Comparison of ENCODE assay signal across 13 mouse cellular contexts in genomic region chr13:3712088-3712487, GRCm38 (mm10).
A peak's percentile ranks its signal among the peaks of the same experiment; 100 is the strongest.
DNase-seq lines count a peak whose midpoint lies in the region; ATAC-seq lines count a peak whose summit lies in the region.
"Had no signal": no experiment of that assay in that cellular context is flagged by ENCODE, and none has a peak within 500 bp of the region (broad histone marks: within the 10 kb centered on the region; RNA-seq: fewer than 3 reads in every experiment).

No protein-coding gene starts in this region.

- no peaks in the 10 kb centered on the region for H3K27me3 ChIP-seq in embryonic facial prominence, embryonic 12.5 days
- no peaks in the 10 kb centered on the region for H3K27me3 ChIP-seq in forebrain, embryonic 11.5 days (ENCODE audit: control insufficient read depth, insufficient read depth, low read length)
- H3K27me3 ChIP-seq in hindbrain, embryonic 15.5 days: no peaks in the 10 kb centered on the region
- 0 out of 2 replicates have a peak, but pooled peaks cover 5% of the 10 kb centered on the region for H3K27me3 ChIP-seq in midbrain, embryonic 13.5 days
- H3K27me3 ChIP-seq: CH12.LX had no signal

- 0 out of 2 replicates have a peak, but pooled peaks cover 6% of the 10 kb centered on the region for H3K9me3 ChIP-seq in embryonic facial prominence, embryonic 12.5 days
- H3K9me3 ChIP-seq in forebrain, embryonic 11.5 days (ENCODE audit: control insufficient read depth, low read length): no peaks in the 10 kb centered on the region
- no peaks in the 10 kb centered on the region for H3K9me3 ChIP-seq in hindbrain, embryonic 15.5 days
- no peaks in the 10 kb centered on the region for H3K9me3 ChIP-seq in midbrain, embryonic 13.5 days

- H3K9ac ChIP-seq in embryonic facial prominence, embryonic 12.5 days: no peak overlapping the region
- H3K9ac ChIP-seq in forebrain, embryonic 11.5 days (ENCODE audit: low read length): no peak overlapping the region
- H3K9ac ChIP-seq in hindbrain, embryonic 15.5 days: no peak overlapping the region
- H3K9ac ChIP-seq in midbrain, embryonic 13.5 days (replicated peaks): no peak overlapping the region

- peak overlapping the region; percentile 74 for H3K27ac ChIP-seq in embryonic facial prominence, embryonic 12.5 days
- H3K27ac ChIP-seq in forebrain, embryonic 11.5 days (ENCODE audit: low read depth, low read length): peak overlapping the region; percentile 25; the same call in 1 of the 2 replicates
- no peak overlapping the region for H3K27ac ChIP-seq in hindbrain, embryonic 15.5 days (replicated peaks)
- no peak overlapping the region for H3K27ac ChIP-seq in midbrain, embryonic 13.5 days
- H3K27ac ChIP-seq: left cerebral cortex, adult 2 months had no signal

- H3K4me3 ChIP-seq in embryonic facial prominence, embryonic 12.5 days: no peak overlapping the region
- H3K4me3 ChIP-seq in forebrain, embryonic 11.5 days (ENCODE audit: low read depth, low read length): no peak overlapping the region
- peak overlapping the region; percentile 31 for H3K4me3 ChIP-seq in hindbrain, embryonic 15.5 days
- H3K4me3 ChIP-seq in midbrain, embryonic 13.5 days (replicated peaks): peak overlapping the region; percentile 25
- H3K4me3 ChIP-seq: left cerebral cortex, adult 2 months had no signal

- WGBS in embryonic facial prominence, embryonic 12.5 days: 15% methylated on average over 3 of the region's 3 CpGs
- WGBS in forebrain, embryonic 11.5 days: 14% methylated on average over 3 of the region's 3 CpGs
- 8% methylated on average over 3 of the region's 3 CpGs for WGBS in hindbrain, embryonic 15.5 days
- 11% methylated on average over 3 of the region's 3 CpGs for WGBS in midbrain, embryonic 13.5 days

- H3K4me1 ChIP-seq in embryonic facial prominence, embryonic 12.5 days: peaks cover 25% of the 10 kb centered on the region
- peaks cover 10% of the 10 kb centered on the region; the same call in 1 of the 2 replicates for H3K4me1 ChIP-seq in forebrain, embryonic 11.5 days (replicated peaks; ENCODE audit: control insufficient read depth, insufficient read depth, low read length)
- H3K4me1 ChIP-seq in hindbrain, embryonic 15.5 days (replicated peaks): peaks cover 8% of the 10 kb centered on the region
- H3K4me1 ChIP-seq in midbrain, embryonic 13.5 days (replicated peaks): peaks cover 12% of the 10 kb centered on the region

- H3K36me3 ChIP-seq in embryonic facial prominence, embryonic 12.5 days: no peaks in the 10 kb centered on the region
- no peaks in the 10 kb centered on the region for H3K36me3 ChIP-seq in forebrain, embryonic 11.5 days (ENCODE audit: control insufficient read depth, insufficient read depth, low read length)
- H3K36me3 ChIP-seq in hindbrain, embryonic 15.5 days: no peaks in the 10 kb centered on the region
- H3K36me3 ChIP-seq in midbrain, embryonic 13.5 days: no peaks in the 10 kb centered on the region

- DNase-seq in forebrain, embryonic 11.5 days (ENCODE audit: low spot score): peak; percentile 47
- no peak for DNase-seq in adrenal gland, adult 8-10 months
- DNase-seq in layer of hippocampus, adult 18-20 months (ENCODE audit: low spot score in 2 of 2): no peak
- no peak for DNase-seq in kidney, postnatal 14 days
- DNase-seq: adrenal gland, postnatal 10 days; kidney, postnatal 4 days; lung, adult 18-20 months had no signal

- H3K4me2 ChIP-seq in embryonic facial prominence, embryonic 12.5 days (replicated peaks): peak overlapping the region; percentile 26; the same call in 1 of the 2 replicates
- H3K4me2 ChIP-seq in forebrain, embryonic 11.5 days (ENCODE audit: low read depth, low read length, severe bottlenecking): peak overlapping the region; percentile 48; the same call in 1 of the 2 replicates
- peak overlapping the region; percentile 62 for H3K4me2 ChIP-seq in hindbrain, embryonic 15.5 days
- peak overlapping the region; percentile 54 for H3K4me2 ChIP-seq in midbrain, embryonic 13.5 days (replicated peaks)

- 0 out of 2 replicates have a peak, but pooled peaks have one; percentile 0 for ATAC-seq in embryonic facial prominence, embryonic 12.5 days (ENCODE audit: insufficient number of reproducible peaks, insufficient read depth, low FRiP score, low TSS enrichment)
- ATAC-seq in forebrain, embryonic 11.5 days (replicated peaks; ENCODE audit: low FRiP score): no peak
- ATAC-seq in hindbrain, embryonic 15.5 days (ENCODE audit: low FRiP score, low read depth): no peak; the same call in 1 of the 2 replicates
- no peak; the same call in 1 of the 2 replicates for ATAC-seq in midbrain, embryonic 13.5 days
- ATAC-seq: inflammation-experienced regulatory T-cells, adult 6 months had no signal

Comparison
In these comparisons a context has a peak if more than half of its experiments do, and no peak if none do; other contexts are left out.
1. H3K27ac ChIP-seq: peak in embryonic facial prominence, embryonic 12.5 days (single experiment) and forebrain, embryonic 11.5 days (single experiment); none in hindbrain, embryonic 15.5 days (single experiment) and midbrain, embryonic 13.5 days (single experiment).
2. H3K4me3 ChIP-seq: peak in hindbrain, embryonic 15.5 days (single experiment) and midbrain, embryonic 13.5 days (single experiment); none in embryonic facial prominence, embryonic 12.5 days (single experiment) and forebrain, embryonic 11.5 days (single experiment).
3. Peak in every context shown above with its lines, with median percentiles within 50 percentile points of each other: H3K4me2 ChIP-seq.